Mouse (Mus musculus) CD8-positive naive resting alpha-beta T cell, adult 2 months (primary cell): ENCODE data around the gene Krtap29-1.

Source experiments
- DNase-seq, 2 experiments: peaks; one replicate each; pipeline ENCODE4 v3.0.0; 2022; ENCODE audit warnings: low read depth in 2 of 2, low spot score in 2 of 2

The Krtap29-1 gene

DNA sequence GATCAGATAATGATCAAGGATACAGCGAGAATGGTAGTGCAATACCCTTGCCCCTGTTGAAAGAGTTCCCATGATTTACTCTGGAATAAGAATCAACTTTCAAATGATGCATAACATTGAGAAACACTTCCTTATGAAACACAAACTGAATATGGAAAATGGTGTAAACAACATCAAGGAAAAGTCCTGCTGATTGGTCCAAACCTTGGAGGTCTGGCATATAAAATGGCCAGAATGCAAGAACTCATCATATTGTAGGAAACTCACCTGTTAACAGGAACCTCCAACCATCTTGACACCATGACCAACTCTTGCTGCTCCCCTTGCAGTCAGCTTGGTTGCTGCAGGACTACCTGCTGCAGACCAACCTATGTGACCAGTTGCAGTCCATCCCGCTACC lies 30.7 kb downstream of the Krtap29-1 start, which contains the start of gene Krtap9-5:
TSS of gene Krtap9-5 (plus strand) at position 301 of the 400 bp plus-strand sequence.
- DNase-seq = no peak

- no peak for DNase-seq
Observed at GRCm38 (mm10) chr11:99937751-99938264, 41.0 kb downstream of the Krtap29-1 start.

DNA sequence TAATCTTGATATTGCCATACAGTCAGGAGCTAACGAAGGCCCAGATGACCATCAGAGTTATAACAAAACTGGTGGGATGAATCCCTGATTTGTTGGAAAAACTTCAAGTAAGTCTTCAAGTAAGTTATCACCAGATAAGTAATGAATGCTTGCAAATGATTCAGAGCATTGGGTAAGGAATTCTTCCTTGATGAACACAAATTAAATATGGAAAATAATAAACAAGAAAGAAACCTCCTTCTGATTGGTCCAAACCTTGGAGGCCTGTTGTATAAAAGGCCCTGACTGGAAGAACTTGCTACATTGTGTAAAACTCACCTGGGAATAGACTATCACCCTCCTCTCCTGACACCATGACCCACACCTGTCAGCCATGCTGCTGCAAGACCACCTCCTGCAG lies 42.9 kb downstream of the Krtap29-1 start, which contains the start of gene Krtap31-2:
TSS of gene Krtap31-2 (plus strand) at position 301 of the 400 bp plus-strand sequence.
- DNase-seq = no peak
